16 mouse cellular contexts compared by ENCODE assay signal in genomic region chr3:69761195-69761594, GRCm38 (mm10). TPM values are rescaled to one million over a fixed set of nuclear protein-coding genes. Genes with fewer than 3 reads are reported as not detected.
DNase-seq lines count a peak whose midpoint lies in the region; ATAC-seq lines count a peak whose summit lies in the region.
"Had no signal": no experiment of that assay in that cellular context is flagged by ENCODE, and none has a peak within 500 bp of the region (broad histone marks: within the 10 kb centered on the region; RNA-seq: fewer than 3 reads in every experiment).

No protein-coding gene starts in this region.

- no peak overlapping the region for H3K4me3 ChIP-seq in heart, embryonic 10.5 days
- no peak overlapping the region for H3K4me3 ChIP-seq in kidney, embryonic 15.5 days (replicated peaks)
- no peak overlapping the region for H3K4me3 ChIP-seq in stomach, embryonic 16.5 days (replicated peaks; ENCODE audit: low read length)
- H3K4me3 ChIP-seq: embryonic facial prominence, embryonic 13.5 days; liver, embryonic 13.5 days; neural tube, embryonic 13.5 days had no signal

- H3K4me1 ChIP-seq in heart, embryonic 10.5 days = no peaks in the 10 kb centered on the region
- no peaks in the 10 kb centered on the region for H3K4me1 ChIP-seq in kidney, embryonic 15.5 days
- H3K4me1 ChIP-seq in stomach, embryonic 16.5 days (ENCODE audit: control insufficient read depth, insufficient read depth, low read length) = no peaks in the 10 kb centered on the region; the same call in 1 of the 2 replicates
- H3K4me1 ChIP-seq: embryonic facial prominence, embryonic 13.5 days; liver, embryonic 13.5 days; neural tube, embryonic 13.5 days had no signal

- no peak overlapping the region for H3K9ac ChIP-seq in kidney, embryonic 15.5 days
- H3K9ac ChIP-seq in stomach, embryonic 16.5 days (ENCODE audit: low read length) = no peak overlapping the region
- H3K9ac ChIP-seq: embryonic facial prominence, embryonic 13.5 days; liver, embryonic 13.5 days; neural tube, embryonic 13.5 days had no signal

- H3K36me3 ChIP-seq in heart, embryonic 10.5 days = peaks cover 25% of the 10 kb centered on the region
- H3K36me3 ChIP-seq in kidney, embryonic 15.5 days = peaks cover 37% of the 10 kb centered on the region
- no peaks in the 10 kb centered on the region for H3K36me3 ChIP-seq in stomach, embryonic 16.5 days (ENCODE audit: control insufficient read depth, insufficient read depth, low read length)

- H3K9me3 ChIP-seq in heart, embryonic 10.5 days = no peaks in the 10 kb centered on the region
- H3K9me3 ChIP-seq in kidney, embryonic 15.5 days (replicated peaks) = no peaks in the 10 kb centered on the region
- H3K9me3 ChIP-seq in stomach, embryonic 16.5 days (replicated peaks; ENCODE audit: control insufficient read depth, low read length) = no peaks in the 10 kb centered on the region
- H3K9me3 ChIP-seq: embryonic facial prominence, embryonic 13.5 days; liver, embryonic 13.5 days; neural tube, embryonic 13.5 days had no signal

- H3K27ac ChIP-seq in heart, embryonic 10.5 days = no peak overlapping the region
- no peak overlapping the region for H3K27ac ChIP-seq in kidney, embryonic 15.5 days
- peak overlapping the region; percentile 72 for H3K27ac ChIP-seq in stomach, embryonic 16.5 days (ENCODE audit: low read length)
- H3K27ac ChIP-seq: embryonic facial prominence, embryonic 13.5 days; liver, embryonic 13.5 days; neural tube, embryonic 13.5 days had no signal

- 83% methylated on average over 4 of the region's 4 CpGs for WGBS in heart, embryonic 10.5 days
- 77% methylated on average over 4 of the region's 4 CpGs for WGBS in kidney, embryonic 15.5 days
- WGBS in stomach, embryonic 16.5 days = 74% methylated on average over 4 of the region's 4 CpGs

- peak; percentile 52; the same call in 1 of the 2 replicates for ATAC-seq in kidney, embryonic 15.5 days (replicated peaks; ENCODE audit: low FRiP score)
- ATAC-seq in stomach, embryonic 16.5 days (ENCODE audit: insufficient read depth, low FRiP score) = peak; percentile 73; the same call in 1 of the 2 replicates
- ATAC-seq: intestine, embryonic 16.5 days; lung, postnatal 0 days; Patski had no signal

- DNase-seq in heart, embryonic 10.5 days (ENCODE audit: low spot score) = peak; percentile 28
- no peak for DNase-seq in heart, postnatal 25 days (ENCODE audit: low spot score)
- DNase-seq in cerebellum, adult 9-11 months = peak; percentile 45
- DNase-seq in lung, postnatal 10 days = no peak
- DNase-seq in heart, postnatal 36 days = no peak
- no peak for DNase-seq in layer of hippocampus, postnatal 14 days (ENCODE audit: low spot score in 2 of 2)
- DNase-seq: gastrocnemius, postnatal 36 days; layer of hippocampus, postnatal 36 days; liver, embryonic 13.5 days had no signal

- H3K27me3 ChIP-seq in heart, embryonic 10.5 days (ENCODE audit: insufficient read depth, poor library complexity, severe bottlenecking) = no peaks in the 10 kb centered on the region
- H3K27me3 ChIP-seq in kidney, embryonic 15.5 days = no peaks in the 10 kb centered on the region
- H3K27me3 ChIP-seq in stomach, embryonic 16.5 days (ENCODE audit: control insufficient read depth, insufficient read depth, low read length) = no peaks in the 10 kb centered on the region
- H3K27me3 ChIP-seq: embryonic facial prominence, embryonic 13.5 days; liver, embryonic 13.5 days; neural tube, embryonic 13.5 days; Patski had no signal

- intact Hi-C loops in heart, postnatal 25 days (cut with DNase I) = no loop called here
- intact Hi-C loops in heart, postnatal 36 days (cut with DNase I) = no loop called here

- H3K4me2 ChIP-seq in kidney, embryonic 15.5 days = no peak overlapping the region
- H3K4me2 ChIP-seq in stomach, embryonic 16.5 days (ENCODE audit: low read depth, low read length) = no peak overlapping the region
- H3K4me2 ChIP-seq: embryonic facial prominence, embryonic 13.5 days; liver, embryonic 13.5 days; neural tube, embryonic 13.5 days had no signal

RNA-seq across cellular contexts. Expression of gene Nmd3, which starts 39.4 kb away (rescaled TPM):
- 139 and 149 TPM in 2 replicates for polyA plus RNA-seq in heart, embryonic 10.5 days (2016; fragmentation: Nextera tagmentation; extraction: Ambion mirVana)
- 10 to 100 TPM; 33.7 to 34.9 TPM for total RNA-seq in heart, postnatal 25 days (2021)
- 145 TPM in 2 replicates for polyA plus RNA-seq in kidney, embryonic 15.5 days (2015; fragmentation: Nextera tagmentation; extraction: Ambion mirVana)
- 125 and 130 TPM in 2 replicates for polyA plus RNA-seq in stomach, embryonic 16.5 days (2015; fragmentation: Nextera tagmentation; extraction: Ambion mirVana)
- 10 to 100 TPM; 37.2 to 44.3 TPM for total RNA-seq in heart, postnatal 36 days (2021)
- 10 to 100 TPM; 40.3 to 46.0 TPM for total RNA-seq in layer of hippocampus, postnatal 14 days (2021)

Comparison
In these comparisons a context has a peak if more than half of its experiments do, and no peak if none do; other contexts are left out.
1. DNase-seq: peak in heart, embryonic 10.5 days (single experiment) and cerebellum, adult 9-11 months (single experiment); none in heart, postnatal 25 days (single experiment), lung, postnatal 10 days (single experiment), heart, postnatal 36 days (0 of 2) and layer of hippocampus, postnatal 14 days (0 of 2).